9 mouse cellular contexts compared by ENCODE assay signal in the genomic region with DNA sequence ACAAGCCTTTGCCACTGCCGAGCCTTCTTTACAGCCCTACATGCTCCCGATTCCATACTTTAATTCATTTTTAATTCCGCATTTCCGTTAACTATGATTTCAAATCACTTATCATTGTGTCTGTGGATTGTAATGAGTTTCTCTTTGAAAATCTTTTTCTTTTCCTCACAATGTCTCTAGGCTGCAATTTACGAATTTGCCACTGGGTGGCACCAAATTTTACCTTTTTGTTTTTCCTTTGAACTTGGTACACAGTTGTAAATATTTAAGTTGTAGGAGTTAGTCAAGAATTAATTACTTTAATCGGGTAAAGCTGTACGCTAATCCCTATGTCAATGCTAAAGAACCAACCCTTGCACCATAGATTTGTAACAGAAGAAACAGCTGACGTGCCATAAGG. TPM values are rescaled to one million over a fixed set of nuclear protein-coding genes. Genes with fewer than 3 reads are reported as not detected.
A peak's percentile ranks its signal among the peaks of the same experiment; 100 is the strongest.
DNase-seq lines count a peak whose midpoint lies in the region; ATAC-seq and TF ChIP-seq lines count a peak whose summit lies in the region.
"Had no signal": no experiment of that assay in that cellular context is flagged by ENCODE, and none has a peak within 500 bp of the region (broad histone marks: within the 10 kb centered on the region; RNA-seq: fewer than 3 reads in every experiment).

No protein-coding gene starts in this region.

- no peak overlapping the region for H3K4me3 ChIP-seq in heart, adult 2 months
- no peak overlapping the region for H3K4me3 ChIP-seq in heart, embryonic 10.5 days
- H3K4me3 ChIP-seq in limb, embryonic 11.5 days (ENCODE audit: low read depth, low read length) = no peak overlapping the region
- no peak overlapping the region for H3K4me3 ChIP-seq in neural tube, embryonic 15.5 days (replicated peaks)
- H3K4me3 ChIP-seq: liver, embryonic 15.5 days had no signal

- no peaks in the 10 kb centered on the region for H3K27me3 ChIP-seq in heart, adult 2 months (ENCODE audit: control insufficient read depth, insufficient read depth, low read length)
- no peaks in the 10 kb centered on the region for H3K27me3 ChIP-seq in heart, embryonic 10.5 days (ENCODE audit: insufficient read depth, poor library complexity, severe bottlenecking)
- no peaks in the 10 kb centered on the region for H3K27me3 ChIP-seq in limb, embryonic 11.5 days (ENCODE audit: control insufficient read depth, insufficient read depth, low read length)
- no peaks in the 10 kb centered on the region for H3K27me3 ChIP-seq in neural tube, embryonic 15.5 days (replicated peaks)
- H3K27me3 ChIP-seq: liver, embryonic 15.5 days had no signal

- 20% methylated on average over 8 of the region's 8 CpGs for WGBS in heart, adult 2 months
- 22% methylated on average over 8 of the region's 8 CpGs for WGBS in heart, embryonic 10.5 days
- WGBS in limb, embryonic 11.5 days = 17% methylated on average over 8 of the region's 8 CpGs
- WGBS in neural tube, embryonic 15.5 days = 22% methylated on average over 8 of the region's 8 CpGs

- no peak for DNase-seq in heart, adult 2 months
- no peak for DNase-seq in heart, embryonic 10.5 days (ENCODE audit: low spot score)
- peak; percentile 59 for DNase-seq in NIH3T3 (ENCODE audit: low read depth)
- DNase-seq in embryo, embryonic 9.5 days (ENCODE audit: extremely low spot score) = peak; percentile 51
- DNase-seq in hindlimb bud, embryonic 11.5 days (ENCODE audit: extremely low spot score, low read depth, low spot score) = peak; percentile 60
- DNase-seq in limb, embryonic 11.5 days (ENCODE audit: low spot score) = peak; percentile 67
- no peak for DNase-seq in T-cell, adult 2 months (ENCODE audit: low spot score)

- ATAC-seq in limb, embryonic 11.5 days (ENCODE audit: insufficient number of reproducible peaks, low FRiP score, low TSS enrichment, low read depth) = no peak
- ATAC-seq in neural tube, embryonic 15.5 days (ENCODE audit: low FRiP score) = no peak

- no peak overlapping the region for H3K4me2 ChIP-seq in limb, embryonic 11.5 days (ENCODE audit: low read depth, severe bottlenecking)
- H3K4me2 ChIP-seq in neural tube, embryonic 15.5 days = peak overlapping the region; percentile 35
- H3K4me2 ChIP-seq: liver, embryonic 15.5 days had no signal

- intact Hi-C loops in heart, adult 2 months (cut with DNase I) = loop anchor here (10.0 kb wide), 1 partner anchor 285 kb away; no protein-coding TSS in a partner anchor

- no peak for TF ChIP-seq EP300 in heart, adult 2 months (IDR thresholded peaks at IDR 0.05; ENCODE audit: insufficient read depth, low read depth, low read length)

- H3K79me2 ChIP-seq in heart, adult 2 months (replicated peaks; ENCODE audit: control insufficient read depth, insufficient read depth, low read length) = no peaks in the 10 kb centered on the region

- no peak overlapping the region for H3K9ac ChIP-seq in heart, adult 2 months (ENCODE audit: low read depth, low read length)
- H3K9ac ChIP-seq in limb, embryonic 11.5 days (ENCODE audit: low read length) = no peak overlapping the region
- no peak overlapping the region for H3K9ac ChIP-seq in neural tube, embryonic 15.5 days (replicated peaks)
- H3K9ac ChIP-seq: liver, embryonic 15.5 days had no signal

- H3K4me1 ChIP-seq in heart, adult 2 months (ENCODE audit: control insufficient read depth, insufficient read depth, low read length) = no peaks in the 10 kb centered on the region
- H3K4me1 ChIP-seq in heart, embryonic 10.5 days = no peaks in the 10 kb centered on the region
- H3K4me1 ChIP-seq in limb, embryonic 11.5 days (ENCODE audit: control insufficient read depth, insufficient read depth, low read length) = no peaks in the 10 kb centered on the region
- no peaks in the 10 kb centered on the region for H3K4me1 ChIP-seq in neural tube, embryonic 15.5 days
- H3K4me1 ChIP-seq: liver, embryonic 15.5 days had no signal

- H3K9me3 ChIP-seq in heart, embryonic 10.5 days = no peaks in the 10 kb centered on the region
- H3K9me3 ChIP-seq in limb, embryonic 11.5 days (ENCODE audit: control insufficient read depth, low read length) = no peaks in the 10 kb centered on the region
- no peaks in the 10 kb centered on the region for H3K9me3 ChIP-seq in neural tube, embryonic 15.5 days (replicated peaks)
- H3K9me3 ChIP-seq: liver, embryonic 15.5 days had no signal

- TF ChIP-seq CTCF in heart, adult 2 months (IDR thresholded peaks at IDR 0.05) = peak; percentile 85

- no peak for TF ChIP-seq POLR2A in heart, adult 2 months (IDR thresholded peaks at IDR 0.05; ENCODE audit: insufficient read depth, low read depth, low read length)

- no peak overlapping the region for H3K27ac ChIP-seq in heart, adult 2 months
- H3K27ac ChIP-seq in heart, embryonic 10.5 days = no peak overlapping the region
- no peak overlapping the region for H3K27ac ChIP-seq in limb, embryonic 11.5 days (replicated peaks; ENCODE audit: low read depth, low read length)
- no peak overlapping the region for H3K27ac ChIP-seq in neural tube, embryonic 15.5 days (replicated peaks)
- H3K27ac ChIP-seq: liver, embryonic 15.5 days had no signal

- no peaks in the 10 kb centered on the region for H3K36me3 ChIP-seq in heart, adult 2 months (ENCODE audit: control insufficient read depth, insufficient read depth, low read length)
- H3K36me3 ChIP-seq in heart, embryonic 10.5 days = no peaks in the 10 kb centered on the region
- H3K36me3 ChIP-seq in limb, embryonic 11.5 days (ENCODE audit: control insufficient read depth, insufficient read depth, low read length) = no peaks in the 10 kb centered on the region
- H3K36me3 ChIP-seq in neural tube, embryonic 15.5 days = no peaks in the 10 kb centered on the region
- H3K36me3 ChIP-seq: liver, embryonic 15.5 days had no signal

RNA-seq across cellular contexts. Expression of a gene that starts 47.3 kb away (rescaled TPM):
- total RNA-seq in heart, adult 2 months (2021) = under 1 TPM; 0.34 to 0.36 TPM
- 0.27 and 0.50 TPM in 2 replicates for polyA plus RNA-seq in heart, adult 2 months (2012; rRNA removed)
- polyA plus RNA-seq in heart, embryonic 10.5 days (2016; fragmentation: Nextera tagmentation; extraction: Ambion mirVana) = 1.2 and 6.0 TPM in 2 replicates
- polyA plus RNA-seq in limb, embryonic 11.5 days (2014; fragmentation: Nextera tagmentation; extraction: Ambion mirVana) = 8.4 and 9.8 TPM in 2 replicates
- polyA plus RNA-seq in neural tube, embryonic 15.5 days (2015; fragmentation: Nextera tagmentation; extraction: Ambion mirVana) = 0.51 and 0.57 TPM in 2 replicates

Comparison
In these comparisons a context has a peak if more than half of its experiments do, and no peak if none do; other contexts are left out.
1. DNase-seq: peak in NIH3T3 (single experiment), embryo, embryonic 9.5 days (single experiment), hindlimb bud, embryonic 11.5 days (single experiment) and limb, embryonic 11.5 days (single experiment); none in heart, adult 2 months (0 of 2), heart, embryonic 10.5 days (single experiment) and T-cell, adult 2 months (single experiment).